Mouse (Mus musculus) heart, embryonic 10.5 days (tissue): ENCODE results near the gene Cacnb2. TPM values are rescaled to one million over a fixed set of nuclear protein-coding genes. Genes with fewer than 3 reads are reported as not detected.

Experiments used
- DNase-seq: peaks from one replicate; pipeline ENCODE4 v3.0.0-alpha.2; 2017; ENCODE audit warnings: low spot score
- H3K27ac ChIP-seq: fragments of 300-500 bp; sonication (generic); 2 replicates; pipeline ENCODE4 v1.5.1; 2016; ENCODE audit warnings: mild to moderate bottlenecking
- H3K27me3 ChIP-seq: fragments of 300-500 bp; sonication (generic); 2 replicates; pipeline ENCODE4 v1.6.1; 2016; ENCODE audit warnings: mild to moderate bottlenecking; ENCODE audit not compliant: poor library complexity, insufficient read depth, severe bottlenecking
- H3K36me3 ChIP-seq: fragments of 300-500 bp; sonication (generic); 2 replicates; pipeline ENCODE4 v1.6.1; 2016; ENCODE audit warnings: mild to moderate bottlenecking, moderate library complexity
- H3K4me1 ChIP-seq: fragments of 300-500 bp; sonication (generic); 2 replicates; pipeline ENCODE4 v1.6.1; 2016; ENCODE audit warnings: mild to moderate bottlenecking
- H3K4me3 ChIP-seq: fragments of 300-500 bp; sonication (generic); 2 replicates; pipeline ENCODE4 v1.5.1; 2016; ENCODE audit warnings: mild to moderate bottlenecking, moderate library complexity
- H3K9me3 ChIP-seq: fragments of 300-500 bp; sonication (generic); 2 replicates; pipeline ENCODE4 v1.6.1; 2016; ENCODE audit warnings: mild to moderate bottlenecking, moderate library complexity
- WGBS: fragments of 180-500 bp; shearing (Covaris S2); methylation state at CpG from one replicate; pipeline ENCODE4 v1.1.7; 2016; 5-methylcytosine and 5-hydroxymethylcytosine counted together
- polyA plus RNA-seq: library from polyadenylated mRNA; unstranded; fragments of >200 nt; fragmentation: Nextera tagmentation; extraction: Ambion mirVana; gene quantifications from 2 replicates; pipeline ENCODE4 v1.2.1, GENCODE M21; 2016

Gene Cacnb2
- 8.3 and 11.3 TPM in 2 replicates for polyA plus RNA-seq

DNA sequence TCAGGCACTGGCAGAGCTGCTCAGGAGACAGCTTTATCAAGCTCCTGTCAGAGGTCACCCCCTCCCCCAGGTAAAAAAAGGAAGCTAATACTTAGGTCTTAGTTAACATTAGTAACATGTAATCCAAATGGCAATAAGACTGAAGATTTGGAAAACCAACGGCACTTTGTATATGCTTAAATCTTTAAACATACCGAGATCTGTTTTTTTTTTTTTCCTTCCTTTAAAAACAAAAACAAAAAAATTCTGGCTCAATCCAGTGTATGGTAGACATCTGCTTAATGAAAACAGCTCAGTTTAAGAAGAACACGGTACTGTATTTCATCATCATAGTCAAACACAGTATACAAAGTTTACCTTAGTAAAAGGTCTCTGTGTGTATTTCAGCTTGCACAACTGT is at the start of gene Cacnb2:
Gene Cacnb2, plus strand, starts transcription at position 301 of the 400 bp plus-strand sequence.
- Histone ChIP-seq H3K36me3 (no peaks in the 10 kb centered on the region), H3K9me3 (no peaks in the 10 kb centered on the region), H3K27me3 (no peaks in the 10 kb centered on the region), H3K4me1 (peaks cover 8% of the 10 kb centered on the region; the same call in 1 of the 2 replicates), H3K27ac (peak within 1 kb of the TSS; percentile 97), H3K4me3 (peak within 1 kb of the TSS; percentile 82)
- 58% methylated on average over 3 of the region's 3 CpGs for WGBS
- no peak for DNase-seq

DNA sequence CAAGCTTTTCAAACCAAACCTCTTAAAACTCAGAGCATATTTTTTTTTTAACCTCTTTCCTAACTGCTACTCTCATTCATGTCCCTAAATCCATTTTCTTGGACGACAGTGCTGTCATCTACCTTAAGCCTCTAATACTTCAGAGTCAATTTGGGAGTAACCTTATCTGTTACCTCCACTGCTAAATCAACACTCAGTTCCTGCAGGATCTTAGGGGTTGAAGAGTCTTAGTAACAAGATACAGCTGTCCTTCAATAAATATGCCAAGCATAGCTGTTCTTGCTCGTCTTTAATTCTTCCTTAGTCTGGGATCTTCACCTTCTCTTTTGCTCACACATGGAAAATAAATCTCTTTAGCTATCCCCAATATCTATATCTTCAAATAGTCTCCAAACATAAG is 34.9 kb upstream of the Cacnb2 start:
- DNase-seq: no peak
- H3K4me1 ChIP-seq: peaks cover 27% of the 10 kb centered on the region
- H3K27ac ChIP-seq: no peak overlapping the region
- H3K9me3 ChIP-seq: no peaks in the 10 kb centered on the region
- 18% methylated on average over 2 of the region's 2 CpGs for WGBS
- no peaks in the 10 kb centered on the region for H3K27me3 ChIP-seq
- no peak overlapping the region for H3K4me3 ChIP-seq
- H3K36me3 ChIP-seq: no peaks in the 10 kb centered on the region

DNA sequence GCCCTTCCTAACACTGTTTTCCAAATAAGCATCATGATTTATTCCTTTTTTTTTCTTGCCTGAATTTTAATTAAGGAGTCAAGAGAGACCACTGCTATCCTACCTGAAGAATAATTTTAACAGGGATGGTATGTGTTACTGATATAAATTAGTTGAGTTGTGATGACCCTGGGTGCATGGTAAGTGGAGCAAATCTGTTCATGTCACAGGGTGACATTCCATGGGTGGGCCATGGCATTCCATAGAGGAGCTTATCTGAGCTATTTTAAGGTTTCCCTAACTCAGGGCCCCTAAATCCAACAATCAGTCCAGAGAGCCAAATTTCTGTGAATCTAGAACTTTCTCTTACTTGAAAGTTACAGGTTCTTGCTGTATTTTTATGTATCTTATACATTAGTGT is 31.6 kb upstream of the Cacnb2 start:
- no peak overlapping the region for H3K4me3 ChIP-seq
- H3K36me3 ChIP-seq: no peaks in the 10 kb centered on the region
- no peak for DNase-seq
- H3K4me1 ChIP-seq: peaks cover 22% of the 10 kb centered on the region
- no peaks in the 10 kb centered on the region for H3K27me3 ChIP-seq
- peak overlapping the region; percentile 79 for H3K27ac ChIP-seq
- no peaks in the 10 kb centered on the region for H3K9me3 ChIP-seq

DNA sequence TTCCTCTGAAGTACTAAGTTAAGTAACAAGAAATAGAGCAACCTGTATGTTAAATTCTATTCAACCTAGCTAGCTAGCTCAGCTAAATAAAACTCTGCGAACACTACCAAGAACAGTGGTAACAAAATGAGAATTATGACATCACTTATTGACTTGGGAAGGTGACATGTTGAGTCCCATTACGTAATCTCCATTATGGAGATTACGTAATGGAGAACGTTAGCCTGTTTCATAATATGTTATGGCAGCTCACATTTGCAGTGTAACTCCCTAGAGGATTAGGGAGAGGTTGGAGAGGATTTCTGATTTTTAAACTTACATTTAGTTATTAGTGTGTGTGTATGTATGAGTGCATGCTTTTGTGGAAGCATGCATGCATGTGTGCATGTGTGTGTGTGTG is 13.3 kb upstream of the Cacnb2 start:
- WGBS: 92% methylated on average over 4 of the region's 4 CpGs
- H3K4me1 ChIP-seq: no peaks in the 10 kb centered on the region
- no peaks in the 10 kb centered on the region for H3K9me3 ChIP-seq
- no peak for DNase-seq
- H3K27ac ChIP-seq: no peak overlapping the region
- no peaks in the 10 kb centered on the region for H3K36me3 ChIP-seq
- no peak overlapping the region for H3K4me3 ChIP-seq
- no peaks in the 10 kb centered on the region for H3K27me3 ChIP-seq

DNA sequence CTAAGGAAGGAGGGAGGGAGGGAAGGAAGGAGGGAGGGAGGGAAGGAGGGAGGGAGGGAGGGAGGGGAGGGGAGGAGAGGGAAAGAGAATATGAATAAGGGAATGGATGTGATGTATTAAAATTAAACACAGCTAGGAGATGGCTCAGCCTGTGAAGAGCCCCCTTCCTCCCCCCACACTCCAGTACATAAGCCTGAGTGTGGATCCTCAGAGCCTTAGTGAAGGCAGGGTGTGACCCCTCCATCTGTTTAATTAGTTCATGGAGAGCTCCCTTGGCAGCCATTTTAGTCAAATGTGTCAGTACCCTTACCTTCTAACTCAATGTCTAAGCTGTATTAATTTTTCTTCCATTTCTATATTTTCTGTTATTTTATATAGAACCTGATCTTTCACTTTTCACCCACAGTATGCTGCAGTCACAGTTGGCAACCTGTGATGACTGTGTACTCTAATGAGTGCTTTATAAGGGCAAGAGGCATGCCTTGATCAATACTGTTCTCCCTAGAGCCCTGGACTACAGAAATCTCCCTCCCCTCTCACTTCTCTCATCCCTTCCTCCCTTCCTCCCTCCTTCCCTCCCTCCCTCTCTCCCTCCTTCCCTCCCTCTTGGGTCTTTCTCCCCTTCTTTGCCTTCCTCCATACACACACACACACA is 4.9 kb upstream of the Cacnb2 start:
- Histone ChIP-seq H3K27me3 (no peaks in the 10 kb centered on the region), H3K9me3 (no peaks in the 10 kb centered on the region), H3K27ac (no peak overlapping the region), H3K4me3 (no peak overlapping the region), H3K4me1 (no peaks in the 10 kb centered on the region), H3K36me3 (no peaks in the 10 kb centered on the region)
- DNase-seq: no peak

DNA sequence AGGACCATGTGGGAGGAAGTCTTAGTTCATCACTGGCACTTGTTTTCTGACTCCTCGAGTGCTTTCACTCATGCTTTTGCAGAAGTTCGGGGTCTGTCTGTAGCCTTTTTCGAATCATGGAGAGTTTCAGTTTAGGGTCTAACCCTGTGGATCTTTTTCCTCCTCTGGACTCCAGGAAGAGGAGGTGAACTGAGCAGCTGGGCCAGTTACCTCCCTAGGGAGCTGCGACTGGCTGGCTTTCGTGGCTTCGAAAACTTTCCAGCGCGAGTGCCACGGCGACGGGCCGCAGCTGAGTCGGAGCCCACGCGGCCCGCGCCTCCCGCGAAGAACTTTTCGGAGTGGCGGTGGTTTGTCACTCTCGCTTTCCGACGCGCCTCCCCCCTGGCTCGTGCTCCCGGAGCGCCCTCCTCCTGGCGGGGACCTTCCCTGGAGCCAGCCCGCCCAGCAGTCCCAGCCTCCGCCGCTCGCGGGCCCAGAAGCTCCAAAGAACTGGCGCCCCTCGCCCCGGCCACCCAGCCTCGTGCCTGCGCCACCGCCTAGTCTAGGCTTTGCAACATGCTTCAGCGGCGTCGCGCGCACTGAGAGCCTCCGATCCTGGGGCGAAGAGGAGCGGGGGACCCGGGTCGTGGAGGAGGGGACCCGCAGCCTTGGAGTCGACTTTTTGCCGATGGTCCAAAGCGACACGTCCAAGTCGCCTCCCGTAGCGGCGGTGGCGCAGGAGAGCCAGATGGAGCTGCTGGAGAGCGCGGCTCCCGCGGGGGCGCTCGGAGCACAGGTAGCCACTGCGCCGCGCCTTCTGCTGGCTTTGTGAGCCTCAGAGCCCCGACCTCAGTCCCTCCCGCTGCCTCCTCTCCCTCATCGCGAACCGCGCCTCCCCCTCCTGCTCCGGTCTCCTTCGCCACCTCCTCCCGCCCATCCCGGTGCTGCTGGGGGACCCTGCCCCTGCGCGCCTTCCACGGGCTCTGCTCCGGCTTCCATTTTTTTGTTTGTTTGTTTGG is 1.2 kb downstream of the Cacnb2 start:
- Histone ChIP-seq H3K36me3 (no peaks in the 10 kb centered on the region), H3K9me3 (no peaks in the 10 kb centered on the region), H3K27ac (peak overlapping the region; percentile 97), H3K4me1 (peaks cover 21% of the 10 kb centered on the region), H3K27me3 (no peaks in the 10 kb centered on the region), H3K4me3 (peak overlapping the region; percentile 82)
- DNase-seq: peak; percentile 88
- WGBS: under 1% methylated on average over 83 of the region's 83 CpGs

DNA sequence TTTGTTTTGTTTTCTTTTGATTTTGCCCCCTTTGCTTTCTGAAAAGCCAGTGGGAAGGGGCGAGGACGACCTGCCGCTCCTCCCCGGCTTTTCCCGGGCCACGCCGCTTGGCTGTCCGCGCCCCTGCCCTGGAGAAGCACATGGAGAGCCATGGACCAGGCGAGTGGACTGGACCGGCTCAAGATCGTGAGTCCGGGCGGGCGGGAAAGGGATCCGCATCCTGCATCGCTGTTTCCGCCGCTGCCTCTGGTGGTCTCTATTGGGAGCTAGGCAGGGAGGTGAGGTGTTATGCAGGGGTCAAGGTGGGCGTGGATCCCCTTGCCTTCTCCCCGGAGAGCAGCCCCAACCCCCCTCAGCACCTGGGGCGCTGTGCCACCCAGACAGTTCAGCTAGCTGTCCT is 1.9 kb downstream of the Cacnb2 start:
- DNase-seq: peak; percentile 77
- WGBS: under 1% methylated on average over 22 of the region's 22 CpGs

DNA sequence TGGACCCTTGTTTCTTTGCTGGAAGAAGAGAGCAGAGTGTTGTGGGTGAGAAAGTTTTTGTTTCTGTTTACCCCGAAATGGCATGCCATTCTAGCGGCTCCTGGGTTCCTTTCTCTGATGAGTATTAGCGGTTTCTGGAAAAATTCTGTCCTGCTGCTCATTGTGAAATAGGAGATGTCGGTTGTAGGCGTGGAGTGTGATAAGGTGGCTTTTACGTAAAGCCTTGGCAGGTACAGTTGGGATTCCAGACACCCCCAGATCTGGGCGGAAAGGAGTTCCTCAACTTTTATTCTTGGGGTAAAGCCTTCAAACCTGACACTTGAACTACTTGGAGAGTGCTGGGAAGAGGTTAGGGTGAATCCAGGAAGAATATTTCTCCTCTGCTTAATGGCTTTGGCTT is 2.3 kb downstream of the Cacnb2 start:
- DNase-seq: no peak
- WGBS: 3% methylated on average over 7 of the region's 7 CpGs
- peak overlapping the region; percentile 82 for H3K4me3 ChIP-seq
- peak overlapping the region; percentile 97 for H3K27ac ChIP-seq
- H3K9me3 ChIP-seq: no peaks in the 10 kb centered on the region
- H3K27me3 ChIP-seq: no peaks in the 10 kb centered on the region
- H3K36me3 ChIP-seq: no peaks in the 10 kb centered on the region
- H3K4me1 ChIP-seq: peaks cover 32% of the 10 kb centered on the region

More for the DNA sequence above, 1.9 kb downstream of the Cacnb2 start:
- H3K4me1 ChIP-seq: peaks cover 28% of the 10 kb centered on the region
- no peaks in the 10 kb centered on the region for H3K9me3 ChIP-seq
- H3K27me3 ChIP-seq: no peaks in the 10 kb centered on the region
- H3K27ac ChIP-seq: peak overlapping the region; percentile 97
- no peaks in the 10 kb centered on the region for H3K36me3 ChIP-seq
- H3K4me3 ChIP-seq: peak overlapping the region; percentile 82

DNA sequence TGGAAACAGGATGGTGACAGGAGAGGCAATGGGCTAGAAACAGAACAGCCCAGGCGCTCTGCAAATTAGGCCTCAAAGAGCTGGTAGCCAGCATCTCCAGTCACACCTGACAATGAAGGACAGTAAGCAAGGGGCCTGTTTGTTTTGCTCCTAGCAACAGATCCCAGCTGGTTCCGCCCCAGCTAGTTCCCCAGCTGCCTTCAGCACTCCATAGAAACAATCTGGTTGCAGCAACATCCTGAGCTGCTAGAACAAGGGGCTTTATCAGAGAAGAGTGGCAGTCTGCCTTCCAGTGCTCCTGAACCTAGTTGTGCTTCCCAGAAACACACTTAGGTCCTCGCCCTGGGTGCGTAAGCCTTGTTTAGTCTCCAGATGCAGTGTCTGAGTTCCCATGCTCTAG is 5.7 kb downstream of the Cacnb2 start:
- Histone ChIP-seq H3K9me3 (no peaks in the 10 kb centered on the region), H3K4me1 (peaks cover 45% of the 10 kb centered on the region), H3K27ac (peak overlapping the region; percentile 66)

DNA sequence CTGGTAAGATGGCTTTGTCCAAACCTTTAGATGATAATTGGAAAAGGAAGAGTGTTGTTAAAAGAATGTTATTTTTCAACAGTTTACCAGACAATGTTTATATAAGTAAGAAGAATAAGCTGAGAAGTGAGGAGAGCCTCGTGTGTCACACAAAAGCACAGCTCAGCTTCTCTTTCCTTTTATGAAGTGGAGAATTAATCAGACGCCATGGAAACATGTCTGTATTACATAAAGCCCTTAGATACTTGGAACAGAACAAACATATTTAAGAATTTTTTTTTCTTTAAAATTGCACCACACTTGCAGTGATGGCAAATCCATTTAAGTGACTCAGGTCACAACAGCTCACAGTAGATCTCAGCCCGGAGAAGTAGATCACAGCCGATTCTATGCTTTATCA is 9.8 kb downstream of the Cacnb2 start:
- H3K4me1 ChIP-seq: peaks cover 37% of the 10 kb centered on the region
- no peaks in the 10 kb centered on the region for H3K9me3 ChIP-seq
- peaks cover 9% of the 10 kb centered on the region; the same call in 1 of the 2 replicates for H3K36me3 ChIP-seq
- WGBS: 82% methylated on average over 4 of the region's 4 CpGs
- H3K27me3 ChIP-seq: no peaks in the 10 kb centered on the region
- H3K27ac ChIP-seq: no peak overlapping the region
- no peak overlapping the region for H3K4me3 ChIP-seq
- DNase-seq: no peak

More for the DNA sequence above, 5.7 kb downstream of the Cacnb2 start:
- WGBS: 15% methylated on average over 4 of the region's 4 CpGs
- Histone ChIP-seq H3K4me3 (0 out of 2 replicates have a peak overlapping the region, but pooled peaks have one; percentile 18), H3K27me3 (no peaks in the 10 kb centered on the region), H3K36me3 (no peaks in the 10 kb centered on the region)
- peak; percentile 92 for DNase-seq

DNA sequence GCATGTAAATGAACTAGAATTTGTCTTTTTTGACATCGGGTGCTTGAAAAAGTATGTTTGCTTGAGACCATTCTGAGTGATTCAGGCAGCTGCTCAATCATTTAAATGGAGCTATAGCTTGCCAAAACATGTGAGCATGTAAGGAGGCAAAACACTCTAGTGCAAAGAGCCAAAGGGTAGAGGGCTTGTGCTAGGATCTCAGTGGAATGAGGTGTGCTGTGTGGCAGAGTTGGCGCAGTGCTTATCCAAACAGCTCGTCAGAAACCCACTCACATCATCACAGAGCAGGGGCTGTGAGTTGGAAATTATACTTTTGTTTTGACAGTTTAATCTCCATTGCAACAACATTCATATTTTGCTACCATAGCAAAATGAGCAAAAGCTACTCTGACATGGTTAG is 13.5 kb downstream of the Cacnb2 start:
- H3K4me3 ChIP-seq: no peak overlapping the region
- peaks cover 3% of the 10 kb centered on the region; the same call in 1 of the 2 replicates for H3K4me1 ChIP-seq
- peaks cover 9% of the 10 kb centered on the region; the same call in 1 of the 2 replicates for H3K36me3 ChIP-seq
- DNase-seq: no peak
- WGBS: 84% methylated on average over 3 of the region's 3 CpGs
- no peaks in the 10 kb centered on the region for H3K9me3 ChIP-seq
- no peak overlapping the region for H3K27ac ChIP-seq
- H3K27me3 ChIP-seq: no peaks in the 10 kb centered on the region

DNA sequence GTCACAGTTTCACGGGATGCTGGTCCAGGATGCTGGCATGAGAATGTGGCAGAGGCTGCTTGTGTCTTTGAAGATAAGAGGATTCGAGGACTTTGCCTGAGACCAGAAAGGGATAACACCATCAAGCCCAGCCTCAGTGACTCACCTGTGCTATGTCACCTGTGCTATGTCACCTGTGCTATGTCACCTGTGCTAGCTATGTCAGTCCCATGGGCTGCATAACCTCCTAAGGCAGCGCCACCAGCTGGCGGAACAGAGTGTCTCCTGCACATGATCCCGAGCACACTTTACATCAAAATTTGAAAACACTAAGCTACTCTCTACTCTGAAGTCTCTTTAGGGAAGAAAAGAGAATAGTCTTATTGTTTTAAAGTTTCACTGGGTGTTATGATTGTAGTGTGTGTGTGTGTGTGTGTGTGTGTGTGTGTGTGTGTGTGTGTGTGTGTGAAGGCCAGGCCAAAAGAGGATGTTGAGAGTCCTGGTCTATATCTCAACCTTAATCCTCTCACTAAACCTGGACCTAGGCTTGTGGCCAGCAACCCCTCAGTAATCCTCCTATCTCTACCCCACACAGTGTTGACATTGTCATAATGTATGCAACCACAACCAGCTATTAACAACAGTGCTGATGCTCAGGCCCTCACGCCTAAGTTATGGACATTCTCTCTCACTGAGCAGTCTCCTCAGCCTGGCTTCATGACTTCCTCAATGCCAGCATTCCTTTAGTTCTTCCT is 17.4 kb downstream of the Cacnb2 start:
- Histone ChIP-seq H3K4me3 (no peak overlapping the region), H3K4me1 (no peaks in the 10 kb centered on the region; the same call in 1 of the 2 replicates), H3K27me3 (no peaks in the 10 kb centered on the region), H3K36me3 (0 out of 2 replicates have a peak, but pooled peaks cover 2% of the 10 kb centered on the region), H3K9me3 (no peaks in the 10 kb centered on the region), H3K27ac (no peak overlapping the region)
- DNase-seq: no peak
- whole genome bisulfite sequencing: 62% methylated on average over 6 of the region's 6 CpGs
